Mouse (Mus musculus): ENCODE data around the gene Trpm3.

The Trpm3 gene

DNA sequence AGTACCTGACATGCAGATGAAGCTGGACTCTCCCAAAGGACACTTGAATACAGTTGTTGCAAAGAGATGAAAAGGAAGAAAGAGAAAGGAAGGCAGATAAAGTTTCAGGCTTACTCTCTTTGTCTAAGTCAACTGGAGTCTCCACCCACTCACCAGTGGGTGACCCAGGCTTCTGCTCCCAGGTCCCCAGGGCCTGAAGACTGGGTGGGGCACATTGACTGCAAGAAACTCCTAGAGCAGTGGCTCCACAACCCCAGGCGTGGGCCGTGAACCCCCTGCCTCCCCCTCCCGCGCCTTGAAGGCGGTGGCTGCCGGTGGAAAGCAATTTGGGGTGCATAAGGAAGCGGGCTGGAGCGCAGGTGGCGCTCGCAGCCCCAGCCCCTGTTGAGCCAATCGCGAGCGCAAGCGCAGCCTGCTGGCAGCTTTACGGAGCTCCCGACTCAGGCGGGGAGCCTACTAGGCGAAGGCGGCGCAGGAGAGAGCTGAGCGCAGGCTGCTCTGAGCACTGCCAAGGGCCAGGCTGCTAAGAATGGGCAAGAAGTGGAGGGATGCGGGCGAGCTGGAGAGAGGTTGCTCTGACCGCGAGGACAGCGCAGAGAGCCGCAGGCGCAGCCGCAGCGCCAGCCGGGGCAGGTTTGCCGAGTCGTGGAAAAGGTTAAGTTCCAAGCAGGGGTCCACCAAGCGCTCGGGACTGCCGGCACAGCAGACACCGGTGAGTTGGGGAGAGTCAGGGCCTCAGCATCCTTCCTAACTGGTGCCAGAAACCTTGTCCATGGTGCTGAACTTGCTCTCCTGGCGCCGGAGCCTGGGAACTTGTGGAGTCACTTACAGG is at the start of gene Trpm3:
Gene Trpm3, plus strand, starts transcription at position 457 of the 832 bp plus-strand sequence.
- DNase-seq (ENCODE audit: low spot score in 2 of 2), result peak; percentile 43 to 63

DNA sequence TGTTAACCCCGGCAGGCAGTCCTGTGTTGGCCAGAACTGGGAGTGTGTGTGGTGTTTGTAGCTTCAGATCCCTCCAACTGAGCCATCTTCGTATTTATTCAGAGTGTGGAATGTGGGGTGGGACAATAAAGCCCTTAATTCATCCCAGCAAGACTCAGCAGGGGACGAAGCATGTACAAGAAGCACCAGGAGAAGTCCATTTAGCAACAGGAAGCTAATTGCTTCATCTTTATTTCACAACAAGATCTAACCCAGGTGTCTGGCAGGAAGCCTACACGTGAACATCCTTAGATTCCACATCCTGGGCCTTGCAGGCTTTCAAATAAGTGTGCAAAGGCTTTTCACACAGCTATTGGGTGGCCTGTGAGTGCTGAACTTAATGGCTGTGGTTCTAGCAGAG is 38.3 kb upstream of the Trpm3 start:
- DNase-seq (ENCODE audit: low spot score in 2 of 2), result no peak

DNA sequence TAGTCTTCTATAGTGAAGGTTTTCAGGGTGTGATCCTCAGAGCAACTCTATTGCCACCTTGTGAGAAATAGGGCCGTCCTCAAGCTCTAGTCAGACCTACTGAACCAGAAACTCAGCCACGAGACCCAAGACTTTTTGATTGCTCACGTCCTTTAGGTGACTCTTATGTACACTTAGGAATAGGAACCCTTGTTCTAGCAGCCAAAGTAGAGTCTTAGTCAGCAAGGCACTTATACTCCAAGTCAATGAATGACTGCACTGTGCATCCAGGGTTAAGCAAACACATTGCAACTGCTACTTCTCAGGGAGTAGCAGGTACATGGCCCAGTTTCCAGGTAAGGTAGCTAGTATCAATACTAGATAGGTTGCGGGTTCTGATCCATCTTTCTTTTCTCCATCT is 35.0 kb upstream of the Trpm3 start:
- no peak for DNase-seq (ENCODE audit: low spot score in 2 of 2)

DNA sequence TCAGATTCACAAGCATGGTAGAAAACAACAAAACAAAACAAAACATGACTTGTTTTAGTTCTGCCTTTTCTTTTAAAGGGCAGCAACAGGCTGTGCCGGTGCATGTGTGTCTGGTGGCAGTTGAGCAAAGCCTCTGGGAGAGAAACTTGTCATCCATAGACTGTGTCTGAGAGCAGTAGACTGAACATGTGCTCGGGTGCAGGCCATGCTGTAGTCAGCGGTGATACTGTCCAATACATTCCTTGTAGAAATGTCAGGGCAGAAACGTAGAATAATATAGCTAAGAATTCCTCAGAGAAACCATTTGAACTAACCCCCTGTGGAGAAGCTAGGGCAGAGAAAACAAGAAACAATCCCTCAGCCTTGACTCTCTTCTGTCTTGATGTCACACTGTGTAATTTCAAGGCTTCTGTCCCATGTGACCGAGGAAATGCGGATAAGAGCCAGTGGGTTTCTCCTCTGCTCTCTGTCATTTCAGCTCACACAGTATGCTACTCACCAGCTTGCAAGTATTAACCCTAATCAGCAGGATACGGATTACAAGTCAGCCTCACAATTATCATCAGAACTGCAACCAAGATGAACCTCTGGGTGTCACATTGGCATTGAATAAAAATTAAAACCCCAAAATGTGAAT is 33.9 kb upstream of the Trpm3 start:
- DNase-seq (ENCODE audit: low spot score in 2 of 2), result no peak

DNA sequence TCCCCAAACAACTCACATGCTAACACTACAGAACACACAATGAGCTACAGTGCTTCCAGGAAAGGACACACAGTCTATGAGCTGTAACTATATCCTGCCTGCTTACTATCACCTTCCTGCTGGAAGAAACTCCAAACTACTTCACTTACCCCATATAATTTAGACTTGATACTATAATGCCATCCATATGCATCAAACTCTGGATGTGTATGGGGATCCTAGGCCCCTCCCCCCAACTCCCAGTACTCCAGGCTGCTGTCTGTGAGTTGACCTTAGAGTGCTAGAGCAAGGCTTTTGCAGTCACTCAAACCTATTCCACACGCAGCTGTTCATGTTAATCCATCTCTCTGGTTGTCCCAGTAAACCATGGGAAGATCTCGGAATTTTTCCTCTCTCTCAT is 33.2 kb upstream of the Trpm3 start:
- DNase-seq (ENCODE audit: low spot score in 2 of 2), result no peak

DNA sequence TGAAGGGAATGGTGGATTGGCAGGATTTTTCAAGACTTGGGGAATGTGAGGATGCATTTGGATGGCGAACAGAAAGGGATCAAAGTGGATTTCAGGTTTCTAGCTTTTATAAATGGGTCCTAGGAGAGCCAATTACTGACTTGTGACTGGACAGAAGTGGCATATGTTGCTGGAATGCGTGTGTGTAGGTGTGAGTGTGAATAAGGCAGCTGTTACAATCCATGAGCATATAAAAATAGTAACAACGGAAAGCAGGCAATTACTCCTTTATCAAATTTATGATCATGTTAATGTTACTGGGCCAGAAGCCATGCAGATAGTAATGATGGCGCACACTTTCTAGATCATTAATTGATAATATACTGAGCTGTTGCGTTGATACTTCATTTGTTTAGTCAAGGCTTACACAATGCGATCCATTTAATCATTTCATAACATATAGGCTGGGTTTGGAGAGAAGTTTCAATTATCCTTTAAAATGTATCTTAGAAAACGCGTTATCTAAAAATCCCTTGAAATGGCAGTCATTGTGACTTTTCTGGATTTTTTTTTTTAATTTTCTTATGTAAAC is 29.9 kb upstream of the Trpm3 start:
- DNase-seq (ENCODE audit: low spot score in 2 of 2), result no peak

DNA sequence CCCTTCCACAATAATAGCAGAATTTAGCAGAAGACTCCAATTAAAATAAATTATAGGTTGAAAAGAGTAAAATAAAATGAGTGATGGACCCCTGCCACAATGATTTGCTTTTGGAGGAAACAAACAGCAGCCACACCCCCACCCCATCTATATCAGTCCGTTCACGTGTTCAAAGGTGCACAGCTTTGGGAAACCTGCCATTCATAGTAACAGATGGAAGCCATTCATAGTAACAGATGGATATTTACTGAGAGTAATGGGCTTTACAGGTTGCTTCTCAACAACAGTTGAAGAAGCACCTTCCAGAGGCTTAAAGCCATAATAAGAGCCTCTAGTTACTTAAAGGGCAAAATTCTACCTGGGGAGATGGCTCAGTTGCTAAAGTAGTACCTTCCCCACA is 17.9 kb upstream of the Trpm3 start:
- no peak for DNase-seq (ENCODE audit: low spot score in 2 of 2)

DNA sequence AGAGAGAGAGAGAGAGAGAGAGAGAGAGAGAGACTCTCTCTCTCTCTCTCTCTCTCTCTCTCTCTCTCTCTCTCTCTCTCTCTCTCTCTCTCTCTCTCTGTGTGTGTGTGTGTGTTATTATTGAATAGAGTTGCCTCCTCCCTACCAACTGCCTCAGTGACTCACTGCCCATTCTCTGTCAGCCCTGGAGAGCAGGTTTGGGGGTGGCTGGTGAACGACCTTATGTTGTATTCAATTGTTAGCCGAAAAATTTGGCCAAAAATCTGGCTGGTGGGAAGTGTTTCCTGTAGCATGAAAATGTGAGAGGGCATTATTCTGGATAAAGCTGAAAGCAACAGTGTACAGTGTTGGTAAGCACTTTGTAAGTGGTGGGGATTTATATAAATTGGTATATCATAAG is 17.2 kb upstream of the Trpm3 start:
- no peak for DNase-seq (ENCODE audit: low spot score in 2 of 2)

DNA sequence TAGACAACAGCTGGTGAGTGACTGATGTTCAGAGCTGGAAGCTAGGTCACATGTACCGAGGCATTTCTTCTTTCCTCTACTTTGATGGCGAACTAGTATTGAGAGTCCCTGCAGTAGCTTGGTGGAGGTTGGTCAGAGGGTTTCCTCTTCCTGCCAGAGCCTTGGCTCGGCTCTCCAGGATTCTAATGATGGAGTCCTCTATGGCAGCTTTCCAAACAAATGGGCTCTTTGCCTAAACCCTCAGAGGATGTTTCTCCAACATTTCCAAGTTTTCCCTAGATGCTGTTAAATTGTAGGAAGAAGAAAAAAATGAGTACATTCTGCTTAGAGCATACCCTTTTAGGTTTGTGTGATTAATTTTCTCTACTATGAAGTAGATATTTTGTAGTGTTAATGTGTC is 6.2 kb upstream of the Trpm3 start:
- DNase-seq (ENCODE audit: low spot score in 2 of 2), result no peak

DNA sequence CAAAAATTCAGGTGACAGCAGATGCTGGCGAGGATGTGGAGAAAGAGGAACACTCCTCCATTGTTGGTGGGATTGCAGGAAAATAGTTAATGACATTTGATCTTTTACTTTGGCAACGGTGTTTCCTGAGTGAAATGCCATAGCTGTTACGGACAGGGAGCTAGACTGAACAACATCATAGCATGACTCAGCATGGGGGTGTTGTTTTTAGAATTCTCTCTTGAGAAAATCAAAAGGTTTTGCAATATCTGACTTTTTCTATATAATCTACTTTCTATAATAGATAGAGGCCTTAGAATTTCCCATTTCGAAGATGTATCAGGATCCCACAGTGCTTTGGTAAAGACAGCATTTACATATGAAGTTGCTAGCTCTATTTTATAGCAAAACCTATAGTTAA is 39.7 kb downstream of the Trpm3 start:
- DNase-seq (ENCODE audit: low spot score in 2 of 2), result no peak

DNA sequence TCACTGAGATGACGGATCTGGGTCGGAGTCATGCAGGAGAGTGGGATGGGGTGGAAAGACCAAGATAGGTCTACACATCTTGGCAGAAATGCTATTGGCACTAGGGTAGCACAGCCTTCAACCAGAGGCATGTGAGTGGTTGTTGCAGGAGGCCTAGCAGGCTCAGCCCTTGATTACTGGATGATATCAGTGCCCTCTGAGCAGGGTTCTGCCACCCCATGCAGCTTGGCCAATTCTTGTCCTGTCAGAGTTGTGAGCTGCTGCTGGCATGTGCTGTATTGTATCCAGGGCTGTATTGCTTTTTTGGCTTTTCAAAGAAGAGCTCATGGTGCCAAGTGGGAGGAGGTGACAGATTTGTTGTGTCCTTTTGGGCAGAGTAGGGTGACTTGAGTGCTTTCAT is 40.2 kb downstream of the Trpm3 start:
- DNase-seq (ENCODE audit: low spot score in 2 of 2), result no peak

DNA sequence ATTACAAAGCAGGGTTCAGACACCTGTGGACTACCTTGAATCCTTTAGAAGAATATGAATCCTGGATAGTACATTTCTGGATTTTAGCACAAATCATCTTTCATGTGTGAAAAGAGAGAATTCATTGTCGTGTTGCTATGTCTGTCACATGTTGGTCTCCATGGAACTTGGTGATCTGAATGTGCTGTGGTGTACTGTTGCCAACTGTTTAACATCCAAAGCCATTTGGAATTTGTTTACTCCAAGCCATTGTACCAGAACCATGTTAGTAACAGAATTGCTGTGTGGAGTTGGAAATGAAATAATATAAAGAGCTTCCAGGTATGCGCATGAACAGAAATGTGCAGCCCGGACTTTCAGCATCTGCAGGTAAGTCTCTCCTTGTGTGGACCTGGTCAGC is 41.3 kb downstream of the Trpm3 start:
- no peak for DNase-seq (ENCODE audit: low spot score in 2 of 2)

DNA sequence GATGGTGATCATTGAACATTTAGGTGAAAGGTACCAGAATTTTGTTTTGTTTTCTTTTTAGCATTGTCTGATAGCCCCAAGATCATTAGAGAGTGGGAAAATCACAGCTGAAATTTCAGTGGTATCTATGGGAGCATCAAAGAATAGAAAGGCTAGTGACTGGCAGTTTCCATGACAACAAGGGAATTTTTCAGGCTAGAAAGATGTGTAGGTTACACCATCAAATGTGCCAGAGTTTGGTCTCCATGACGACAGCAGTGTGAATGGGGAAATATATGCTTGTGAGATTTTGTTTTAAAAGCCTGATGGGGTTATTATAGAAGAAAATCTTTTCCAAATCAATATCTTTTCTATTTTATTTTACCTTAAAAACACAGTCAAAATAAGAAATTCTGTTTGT is 50.9 kb downstream of the Trpm3 start:
- DNase-seq (ENCODE audit: low spot score in 2 of 2), result no peak

DNA sequence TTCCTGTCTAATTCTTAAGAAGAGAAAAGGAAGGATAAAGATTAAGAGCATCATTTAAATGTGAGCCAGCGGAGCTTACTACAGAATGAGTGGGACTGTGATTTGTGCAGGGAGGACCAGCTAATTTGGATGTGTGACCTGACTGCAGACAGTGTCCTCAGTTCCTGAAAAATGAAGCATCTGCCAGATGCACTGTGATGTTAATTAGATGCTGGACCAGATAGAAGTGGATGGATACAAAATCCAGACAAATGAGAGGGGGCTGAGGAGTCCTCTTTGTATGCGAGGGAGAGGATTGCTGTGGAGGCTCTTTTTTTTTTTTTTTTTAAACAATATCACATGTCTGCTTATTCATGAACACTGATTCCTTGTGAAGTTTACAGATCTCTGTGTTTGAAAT is 83.7 kb downstream of the Trpm3 start:
- DNase-seq (ENCODE audit: low spot score in 2 of 2), result no peak

DNA sequence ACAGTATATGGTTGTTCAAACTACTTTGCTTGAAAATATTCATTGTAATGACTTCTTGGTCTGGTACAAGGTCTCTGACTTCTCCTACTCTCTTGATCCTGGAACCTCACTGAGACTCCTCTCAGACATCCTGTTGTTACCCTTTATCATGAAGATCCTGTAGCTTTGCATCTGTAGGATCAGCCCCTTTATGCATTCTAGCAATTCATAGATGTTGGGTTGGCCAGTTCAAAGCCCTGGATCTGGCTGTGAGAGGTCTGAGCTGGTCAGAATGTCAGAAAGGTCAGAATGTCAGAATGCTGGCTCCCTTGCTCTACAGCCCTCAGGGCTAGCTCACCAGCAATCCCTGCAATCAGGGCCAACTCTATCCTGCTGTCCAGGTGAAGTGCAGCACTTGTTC is 95.3 kb downstream of the Trpm3 start:
- DNase-seq (ENCODE audit: low spot score in 2 of 2), result no peak

DNA sequence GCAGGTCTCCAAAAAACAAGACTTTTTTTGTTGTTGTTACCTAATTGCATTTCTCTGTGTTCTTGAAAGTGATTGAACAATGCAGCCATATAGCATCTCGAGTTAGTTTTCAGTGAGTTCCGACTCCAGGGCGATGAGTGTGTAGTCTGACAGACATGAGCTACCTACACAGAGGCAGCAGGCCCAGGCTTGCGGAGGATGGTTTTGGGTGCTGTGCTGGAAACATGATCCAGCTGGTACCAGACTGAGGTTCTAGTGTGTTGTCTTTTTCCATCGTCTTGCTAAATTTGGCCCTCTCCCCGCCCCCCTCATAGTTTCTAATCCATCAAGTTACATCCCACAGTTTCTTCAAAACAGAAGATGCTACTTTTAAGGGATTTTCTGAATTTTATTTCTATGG is 110.2 kb downstream of the Trpm3 start:
- DNase-seq (ENCODE audit: low spot score in 2 of 2), result no peak

DNA sequence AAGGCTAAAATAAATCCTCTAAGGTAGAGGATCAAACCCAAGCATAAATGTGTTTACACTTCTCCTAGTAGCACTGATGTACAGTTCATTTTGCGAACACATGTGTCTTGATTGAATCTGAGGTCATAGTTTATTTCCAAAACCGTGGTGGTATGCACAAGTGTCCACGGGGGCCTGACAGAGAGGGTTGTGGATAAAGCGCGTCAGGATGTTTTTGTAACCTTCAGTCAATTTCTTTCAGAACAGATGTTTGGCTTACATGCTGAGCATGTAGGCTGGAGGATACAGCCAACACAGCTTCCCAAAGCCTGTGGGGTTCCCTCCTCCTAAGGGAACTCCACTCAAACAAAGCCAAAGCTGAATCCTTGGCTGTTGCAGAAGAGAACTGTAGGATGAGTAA is 134.1 kb downstream of the Trpm3 start:
- DNase-seq (ENCODE audit: low spot score in 2 of 2), result no peak

DNA sequence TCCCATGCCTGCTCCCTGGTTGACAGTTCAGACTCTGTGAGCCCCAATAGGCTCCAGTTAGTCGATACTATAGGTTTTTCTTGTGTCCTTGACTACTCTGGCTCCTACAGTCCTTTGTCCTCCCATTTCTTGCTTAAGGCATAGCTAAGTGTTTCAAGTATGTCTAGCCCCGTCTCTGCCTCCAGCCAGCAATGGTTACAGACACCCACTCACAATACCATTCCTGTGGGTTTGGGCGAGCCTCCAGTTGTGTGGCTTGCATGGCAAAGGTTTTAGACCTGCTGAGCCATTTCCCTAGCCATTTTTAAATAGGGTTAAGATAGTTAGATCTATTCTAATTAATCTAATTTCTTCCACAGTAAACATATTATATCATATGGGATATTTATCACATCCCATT is 145.8 kb downstream of the Trpm3 start:
- no peak for DNase-seq (ENCODE audit: low spot score in 2 of 2)

DNA sequence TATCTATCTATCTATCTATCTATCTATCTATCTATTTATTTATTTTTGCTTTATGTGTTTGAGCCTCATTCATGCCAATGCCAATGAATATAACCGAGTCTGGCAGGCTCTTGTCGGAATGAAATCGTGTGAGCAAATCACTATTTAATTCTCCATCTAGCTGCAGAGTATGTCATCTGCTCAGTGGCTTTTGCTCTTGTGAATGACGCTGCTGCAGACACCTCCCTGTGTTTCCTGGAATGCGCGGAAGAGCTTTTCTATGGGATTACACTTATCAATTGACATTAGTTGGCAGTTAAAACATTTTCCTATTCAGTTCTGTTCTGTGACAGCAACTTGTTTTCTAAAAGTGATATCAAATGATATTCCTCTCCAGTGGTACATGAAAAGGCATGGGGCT is 153.8 kb downstream of the Trpm3 start:
- no peak for DNase-seq (ENCODE audit: low spot score in 2 of 2)

DNA sequence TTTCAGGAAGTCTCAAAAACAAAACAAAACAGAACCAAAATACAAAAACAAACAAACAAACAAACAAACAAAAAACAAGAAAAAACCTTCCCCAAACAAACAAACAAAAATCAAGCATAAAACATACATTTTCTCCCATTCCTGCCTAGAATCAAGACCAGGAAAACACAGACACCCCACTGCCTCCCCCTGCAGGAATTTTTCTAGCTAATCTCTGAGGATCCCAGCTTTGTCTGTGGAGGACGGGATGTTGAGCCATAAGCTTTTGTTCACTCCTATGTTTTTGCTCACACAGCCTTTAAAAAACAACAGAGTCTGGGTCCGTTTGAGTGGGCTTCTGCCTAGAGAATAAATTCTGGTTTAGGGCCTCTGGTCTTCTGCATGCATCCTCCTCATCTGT is 162.1 kb downstream of the Trpm3 start:
- no peak for DNase-seq (ENCODE audit: low spot score in 2 of 2)

DNA sequence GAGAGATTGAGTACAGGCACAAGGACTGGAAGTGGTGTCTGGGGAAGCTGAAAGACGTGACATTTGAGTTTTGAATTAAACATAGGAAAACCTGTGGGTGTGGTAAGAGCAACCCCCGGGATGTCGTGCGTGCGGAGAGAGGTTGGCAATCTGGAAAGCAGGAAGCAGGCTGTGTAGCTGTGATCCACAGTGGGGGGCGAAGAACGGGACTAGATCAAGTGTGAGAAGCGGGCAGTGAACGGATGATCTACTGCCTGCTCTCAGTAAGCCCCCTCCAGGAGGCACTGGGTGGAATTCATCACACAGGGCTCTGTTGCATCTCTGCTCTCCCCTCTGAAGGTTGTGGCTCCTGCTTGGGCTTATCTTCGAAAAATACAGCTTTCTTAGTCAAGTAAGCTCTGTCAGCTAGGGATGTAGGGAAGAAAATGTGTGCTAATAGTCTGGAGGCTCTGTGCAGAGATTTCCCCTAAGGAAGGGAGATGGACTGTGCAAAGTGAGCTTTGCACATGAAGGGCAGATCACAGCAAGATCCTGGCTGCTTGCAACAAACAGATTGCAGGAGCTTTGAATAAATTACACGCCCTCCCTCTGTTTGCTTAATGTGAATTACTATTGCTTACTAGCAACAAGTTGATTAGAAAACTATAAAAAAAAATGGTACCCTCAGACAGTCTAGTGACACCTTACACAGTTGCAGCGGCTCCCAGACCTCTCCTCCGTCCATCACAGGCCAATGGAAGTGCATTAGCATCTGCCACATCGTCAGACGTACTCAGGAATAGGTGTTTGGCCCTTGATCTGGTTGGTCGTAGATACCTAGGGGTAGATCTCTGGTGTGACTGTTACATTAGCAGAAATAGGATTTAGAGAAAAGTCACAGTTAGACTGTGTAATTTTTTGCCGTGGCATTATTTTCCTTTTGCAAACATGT is 164.4 kb downstream of the Trpm3 start:
- no peak for DNase-seq (ENCODE audit: low spot score in 2 of 2)

Data from urinary bladder, postnatal 4 days (tissue).